In genomic region chr16:85422889-85423288, GRCm38 (mm10) we compare ENCODE assay signal across 30 mouse cellular contexts.
DNase-seq lines count a peak whose midpoint lies in the region; ATAC-seq and TF ChIP-seq lines count a peak whose summit lies in the region.
"Had no signal": no experiment of that assay in that cellular context is flagged by ENCODE, and none has a peak within 500 bp of the region (broad histone marks: within the 10 kb centered on the region; RNA-seq: fewer than 3 reads in every experiment).

No protein-coding gene starts in this region.

- H3K9me3 ChIP-seq in liver, embryonic 12.5 days (replicated peaks): no peaks in the 10 kb centered on the region
- H3K9me3 ChIP-seq in CH12.LX (replicated peaks; ENCODE audit: low read length): no peaks in the 10 kb centered on the region
- H3K9me3 ChIP-seq in forebrain, embryonic 14.5 days (replicated peaks; ENCODE audit: control insufficient read depth, low read length): no peaks in the 10 kb centered on the region
- H3K9me3 ChIP-seq: embryonic facial prominence, embryonic 10.5 days; embryonic facial prominence, embryonic 13.5 days; forebrain, embryonic 15.5 days; heart, embryonic 12.5 days; heart, embryonic 15.5 days; hindbrain, embryonic 10.5 days; hindbrain, embryonic 13.5 days; intestine, embryonic 15.5 days had no signal

- in situ Hi-C loops in CH12.LX (cut with MboI; ENCODE audit: low pct_ligation_motif_present, low pct_unique_long_range_greater_than_20kb, low sequenced_read_pairs): no loop called here

- ATAC-seq in liver, embryonic 12.5 days: no peak
- ATAC-seq in forebrain, embryonic 14.5 days: no peak
- ATAC-seq: CD4-positive, CD25-positive, alpha-beta regulatory T cell, adult 4 months; forebrain, embryonic 15.5 days; hindbrain, embryonic 16.5 days; intestine, embryonic 15.5 days; Patski had no signal

- H3K4me1 ChIP-seq in liver, adult 2 months (ENCODE audit: control insufficient read depth, insufficient read depth, low read length): no peaks in the 10 kb centered on the region
- no peaks in the 10 kb centered on the region for H3K4me1 ChIP-seq in liver, embryonic 12.5 days
- no peaks in the 10 kb centered on the region for H3K4me1 ChIP-seq in CH12.LX (ENCODE audit: control insufficient read depth in 1 of 2, insufficient read depth in 2 of 2)
- no peaks in the 10 kb centered on the region; the same call in 1 of the 2 replicates for H3K4me1 ChIP-seq in brown adipose tissue, adult 24 weeks (ENCODE audit: control insufficient read depth, insufficient read depth, insufficient read length, low read length)
- H3K4me1 ChIP-seq in forebrain, embryonic 14.5 days (ENCODE audit: control insufficient read depth, insufficient read depth, low read length): no peaks in the 10 kb centered on the region
- H3K4me1 ChIP-seq in heart, adult 2 months (ENCODE audit: control insufficient read depth, insufficient read depth, low read length): no peaks in the 10 kb centered on the region; the same call in 1 of the 2 replicates
- H3K4me1 ChIP-seq: embryonic facial prominence, embryonic 10.5 days; embryonic facial prominence, embryonic 13.5 days; forebrain, embryonic 15.5 days; heart, embryonic 12.5 days; heart, embryonic 15.5 days; hindbrain, embryonic 10.5 days; hindbrain, embryonic 13.5 days; intestine, embryonic 15.5 days had no signal

- no peaks in the 10 kb centered on the region for H3K27me3 ChIP-seq in liver, adult 2 months (ENCODE audit: control insufficient read depth, insufficient read depth, low read length)
- no peaks in the 10 kb centered on the region for H3K27me3 ChIP-seq in liver, embryonic 12.5 days (replicated peaks)
- no peaks in the 10 kb centered on the region for H3K27me3 ChIP-seq in CH12.LX (replicated peaks)
- no peaks in the 10 kb centered on the region for H3K27me3 ChIP-seq in forebrain, embryonic 14.5 days (replicated peaks; ENCODE audit: control insufficient read depth, insufficient read depth, low read length)
- H3K27me3 ChIP-seq in heart, adult 2 months (ENCODE audit: control insufficient read depth, insufficient read depth, low read length): no peaks in the 10 kb centered on the region
- H3K27me3 ChIP-seq: embryonic facial prominence, embryonic 13.5 days; forebrain, embryonic 15.5 days; heart, embryonic 12.5 days; heart, embryonic 15.5 days; hindbrain, embryonic 13.5 days; intestine, embryonic 15.5 days had no signal

- TF ChIP-seq CTCF in liver, adult 2 months (IDR thresholded peaks at IDR 0.05; ENCODE audit: low read depth, low read length): no peak
- TF ChIP-seq CTCF in CH12.LX (conservative IDR thresholded peaks at IDR 0.05 in 1 of 2, IDR thresholded peaks at IDR 0.05 in 1 of 2; ENCODE audit: low read depth in 2 of 2, low read length in 2 of 2): no peak
- TF ChIP-seq CTCF in heart, adult 2 months (IDR thresholded peaks at IDR 0.05): no peak

- WGBS in liver, adult 2 months: 21% methylated on average over 2 of the region's 2 CpGs
- WGBS in liver, embryonic 12.5 days (ENCODE audit: insufficient replicate concordance): 67% methylated on average over 2 of the region's 2 CpGs
- WGBS in forebrain, embryonic 14.5 days: 60% methylated on average over 2 of the region's 2 CpGs
- WGBS in heart, adult 2 months: 47% methylated on average over 2 of the region's 2 CpGs

- no peak for TF ChIP-seq EP300 in CH12.LX (IDR thresholded peaks at IDR 0.05; ENCODE audit: low read length)
- no peak for TF ChIP-seq EP300 in heart, adult 2 months (IDR thresholded peaks at IDR 0.05; ENCODE audit: insufficient read depth, low read depth, low read length)

- dilution Hi-C loops in CH12.LX (cut with MboI; ENCODE audit: extremely low pct_ligation_motif_present, extremely low pct_unique_long_range_greater_than_20kb, low sequenced_read_pairs): no loop called here

- H3K4me2 ChIP-seq in liver, embryonic 12.5 days: no peak overlapping the region
- peak overlapping the region; percentile 10; the same call in 1 of the 2 replicates for H3K4me2 ChIP-seq in CH12.LX (ENCODE audit: insufficient read depth, low read depth, poor library complexity, severe bottlenecking)
- no peak overlapping the region for H3K4me2 ChIP-seq in forebrain, embryonic 14.5 days (ENCODE audit: low read length)
- H3K4me2 ChIP-seq: embryonic facial prominence, embryonic 13.5 days; forebrain, embryonic 15.5 days; heart, embryonic 12.5 days; heart, embryonic 15.5 days; hindbrain, embryonic 13.5 days; intestine, embryonic 15.5 days had no signal

- TF ChIP-seq POLR2A in liver, adult 2 months (IDR thresholded peaks at IDR 0.05; ENCODE audit: extremely low read depth, insufficient read depth, low read length): no peak
- TF ChIP-seq POLR2A in CH12.LX (IDR thresholded peaks at IDR 0.05; ENCODE audit: low read depth, low read length): no peak
- no peak for TF ChIP-seq POLR2A in heart, adult 2 months (IDR thresholded peaks at IDR 0.05; ENCODE audit: insufficient read depth, low read depth, low read length)

- H3K79me2 ChIP-seq in liver, adult 2 months (ENCODE audit: control insufficient read depth, insufficient read depth, low read length): no peaks in the 10 kb centered on the region
- no peaks in the 10 kb centered on the region for H3K79me2 ChIP-seq in CH12.LX (replicated peaks; ENCODE audit: control insufficient read depth, extremely low read depth, insufficient read depth, poor library complexity, severe bottlenecking)
- H3K79me2 ChIP-seq in heart, adult 2 months (replicated peaks; ENCODE audit: control insufficient read depth, insufficient read depth, low read length): no peaks in the 10 kb centered on the region

- H3K9ac ChIP-seq in liver, adult 2 months (ENCODE audit: low read depth, low read length): no peak overlapping the region
- no peak overlapping the region for H3K9ac ChIP-seq in liver, embryonic 12.5 days
- no peak overlapping the region for H3K9ac ChIP-seq in CH12.LX (ENCODE audit: insufficient read depth, low read depth)
- H3K9ac ChIP-seq in forebrain, embryonic 14.5 days (ENCODE audit: low read length): no peak overlapping the region
- H3K9ac ChIP-seq in heart, adult 2 months (ENCODE audit: low read depth, low read length): no peak overlapping the region
- H3K9ac ChIP-seq: embryonic facial prominence, embryonic 13.5 days; forebrain, embryonic 15.5 days; heart, embryonic 12.5 days; heart, embryonic 15.5 days; hindbrain, embryonic 13.5 days; intestine, embryonic 15.5 days had no signal

- H3K36me3 ChIP-seq in liver, adult 2 months (ENCODE audit: control insufficient read depth, insufficient read depth, low read length): no peaks in the 10 kb centered on the region
- H3K36me3 ChIP-seq in liver, embryonic 12.5 days: no peaks in the 10 kb centered on the region
- no peaks in the 10 kb centered on the region for H3K36me3 ChIP-seq in CH12.LX (replicated peaks in 1 of 2; ENCODE audit: control insufficient read depth in 1 of 2, insufficient read depth in 1 of 2, low read length in 1 of 2)
- no peaks in the 10 kb centered on the region for H3K36me3 ChIP-seq in forebrain, embryonic 14.5 days (ENCODE audit: control insufficient read depth, insufficient read depth, low read length)
- H3K36me3 ChIP-seq in heart, adult 2 months (ENCODE audit: control insufficient read depth, insufficient read depth, low read length): no peaks in the 10 kb centered on the region
- H3K36me3 ChIP-seq: embryonic facial prominence, embryonic 10.5 days; embryonic facial prominence, embryonic 13.5 days; forebrain, embryonic 15.5 days; heart, embryonic 12.5 days; heart, embryonic 15.5 days; hindbrain, embryonic 10.5 days; hindbrain, embryonic 13.5 days; intestine, embryonic 15.5 days had no signal

- H3K27ac ChIP-seq in liver, adult 2 months (replicated peaks; ENCODE audit: insufficient read depth, low read depth, low read length): no peak overlapping the region
- no peak overlapping the region for H3K27ac ChIP-seq in liver, embryonic 12.5 days
- no peak overlapping the region for H3K27ac ChIP-seq in CH12.LX (ENCODE audit: insufficient read depth, low read depth)
- H3K27ac ChIP-seq in brown adipose tissue, adult 24 weeks (replicated peaks; ENCODE audit: low read depth, low read length): peak overlapping the region; percentile 81
- no peak overlapping the region for H3K27ac ChIP-seq in forebrain, embryonic 14.5 days (ENCODE audit: low read depth, low read length)
- no peak overlapping the region for H3K27ac ChIP-seq in heart, adult 2 months
- H3K27ac ChIP-seq: embryonic facial prominence, embryonic 10.5 days; embryonic facial prominence, embryonic 13.5 days; forebrain, embryonic 15.5 days; heart, embryonic 15.5 days; hindbrain, embryonic 10.5 days; hindbrain, embryonic 13.5 days; intestine, embryonic 15.5 days had no signal

- DNase-seq in liver, adult 2 months (ENCODE audit: extremely low read depth, low read depth, low spot score): peak; percentile 61
- no peak for DNase-seq in CH12.LX (ENCODE audit: extremely low read depth)
- peak; percentile 14 for DNase-seq in gonadal fat pad, adult 2 months (ENCODE audit: low read depth)
- no peak for DNase-seq in retina, embryonic 14.5 days (ENCODE audit: low spot score)
- DNase-seq in forebrain, embryonic 14.5 days (ENCODE audit: low spot score): no peak
- DNase-seq in heart, adult 2 months: no peak
- DNase-seq: adrenal gland, adult 2 months; adrenal gland, postnatal 25 days; cerebellum, adult 11 months; cerebellum, adult 2 months; cerebellum, adult 9-11 months; cerebellum, postnatal 25 days; embryo, embryonic 11 days; gastrocnemius, postnatal 25 days; heart, postnatal 10 days; heart, postnatal 36 days; kidney, adult 11 months had no signal

- intact Hi-C loops in heart, adult 2 months (cut with DNase I): no loop called here

- H3K4me3 ChIP-seq in liver, adult 2 months (ENCODE audit: insufficient read depth, low read depth, low read length): no peak overlapping the region
- no peak overlapping the region for H3K4me3 ChIP-seq in liver, embryonic 12.5 days
- H3K4me3 ChIP-seq in CH12.LX (replicated peaks in 1 of 3; ENCODE audit: low read depth in 2 of 3, low read length in 2 of 3, poor library complexity in 1 of 3): no peak overlapping the region
- no peak overlapping the region for H3K4me3 ChIP-seq in brown adipose tissue, adult 24 weeks (ENCODE audit: insufficient read depth, low read depth, low read length)
- no peak overlapping the region for H3K4me3 ChIP-seq in forebrain, embryonic 14.5 days (ENCODE audit: low read depth, low read length)
- H3K4me3 ChIP-seq in heart, adult 2 months: no peak overlapping the region
- H3K4me3 ChIP-seq: embryonic facial prominence, embryonic 10.5 days; embryonic facial prominence, embryonic 13.5 days; forebrain, embryonic 15.5 days; heart, embryonic 12.5 days; heart, embryonic 15.5 days; hindbrain, embryonic 10.5 days; hindbrain, embryonic 13.5 days; intestine, embryonic 15.5 days had no signal

- TF ChIP-seq RAD21 in CH12.LX (IDR thresholded peaks at IDR 0.05; ENCODE audit: low read depth, low read length): no peak

TF ChIP-seq in CH12.LX, 34 proteins besides CTCF, POLR2A, EP300 and RAD21:
- TF ChIP-seq ETS1 (conservative IDR thresholded peaks at IDR 0.05; ENCODE audit: low read depth, low read length) (no peak), TCF12 (IDR thresholded peaks at IDR 0.05; ENCODE audit: low read depth, low read length) (no peak), RCOR1 (conservative IDR thresholded peaks at IDR 0.05; ENCODE audit: low read depth, low read length) (no peak), POLR2AphosphoS2 (IDR thresholded peaks at IDR 0.05; ENCODE audit: low read depth, low read length) (no peak), UBTF (IDR thresholded peaks at IDR 0.05; ENCODE audit: low read depth, low read length) (no peak), CHD1 (IDR thresholded peaks at IDR 0.05; ENCODE audit: low read depth, low read length) (no peak)

Comparison
In these comparisons a context has a peak if more than half of its experiments do, and no peak if none do; other contexts are left out.
1. DNase-seq: peak in liver, adult 2 months (single experiment) and gonadal fat pad, adult 2 months (single experiment); none in CH12.LX (single experiment), retina, embryonic 14.5 days (single experiment), forebrain, embryonic 14.5 days (single experiment) and heart, adult 2 months (0 of 2).